Mouse (Mus musculus): ENCODE results near the gene Agpat1.

Gene Agpat1

GRCm38 (mm10) chr17:34604061-34604508 is at the start of gene Agpat1:
Agpat1 (plus strand) TSS chr17:34604262.
- DNase-seq (ENCODE audit: low spot score in 2 of 2) = peak; percentile 99

DNA sequence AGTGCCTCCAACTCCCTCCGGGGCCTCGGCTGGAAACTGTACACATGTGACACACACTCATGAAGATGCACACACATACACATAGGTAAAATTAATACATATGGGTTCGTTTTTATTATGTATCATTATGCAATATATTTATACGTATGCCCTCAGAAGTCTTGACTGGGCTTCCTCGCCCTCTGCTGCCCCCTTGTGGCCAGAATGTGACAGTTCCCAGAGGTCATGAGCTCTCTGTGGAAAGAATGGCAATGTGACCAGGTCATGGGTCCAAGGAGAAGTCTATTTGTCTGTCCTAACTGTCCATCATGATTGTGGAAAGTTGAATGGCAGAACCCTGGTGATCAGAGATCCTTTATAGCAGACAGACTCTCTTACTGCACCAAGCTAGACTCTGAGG is 48.6 kb upstream of the Agpat1 start:
- peak; percentile 61 to 85 for DNase-seq (ENCODE audit: low spot score in 2 of 2)

- DNase-seq (ENCODE audit: low spot score in 2 of 2) = no peak
Observed at GRCm38 (mm10) chr17:34556406-34556805, 47.7 kb upstream of the Agpat1 start.

DNA sequence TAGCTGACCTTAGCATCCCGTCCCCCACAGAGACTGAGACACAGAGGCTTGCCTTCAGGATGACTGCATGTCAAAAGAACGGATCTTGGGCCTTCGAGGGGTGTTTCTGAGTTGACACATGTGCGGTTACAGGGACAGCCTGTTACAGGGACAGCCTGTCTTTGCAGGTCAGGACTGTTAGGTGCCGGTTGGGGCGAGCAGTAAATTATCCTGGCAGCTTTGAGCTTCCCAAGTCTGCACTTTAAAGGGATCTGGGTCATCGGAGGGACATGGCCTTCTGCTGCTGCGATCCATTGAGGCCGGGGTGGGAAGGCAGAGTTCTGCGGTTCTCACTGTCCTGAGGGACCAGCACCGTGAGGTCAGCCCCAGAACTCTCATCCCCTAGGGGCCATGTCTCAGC is 46.7 kb upstream of the Agpat1 start:
- no peak for DNase-seq (ENCODE audit: low spot score in 2 of 2)

DNA sequence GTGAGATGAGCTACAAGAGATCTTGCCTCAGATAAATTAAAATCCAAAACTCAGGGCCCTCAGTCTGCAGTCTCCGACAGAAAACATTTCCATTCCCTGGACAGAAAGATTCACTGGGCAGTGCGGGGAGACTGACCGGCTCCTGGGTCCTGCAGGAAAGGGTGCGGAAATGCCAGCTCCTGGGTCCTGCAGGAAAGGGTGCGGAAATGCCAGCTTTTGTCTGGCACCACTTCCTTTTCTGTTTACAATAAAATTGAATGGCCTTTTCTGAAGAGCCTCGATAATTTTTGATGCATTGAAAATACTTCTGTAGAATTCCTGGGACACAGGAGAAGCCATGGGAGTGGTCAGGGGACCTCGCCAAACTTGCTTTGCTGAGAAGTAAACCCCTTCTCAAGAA is 44.9 kb upstream of the Agpat1 start:
- no peak for DNase-seq (ENCODE audit: low spot score in 2 of 2)

- no peak for DNase-seq (ENCODE audit: low spot score in 2 of 2)
Observed at GRCm38 (mm10) chr17:34559895-34560294, 44.2 kb upstream of the Agpat1 start.

GRCm38 (mm10) chr17:34560438-34560837 is 43.6 kb upstream of the Agpat1 start:
- no peak for DNase-seq (ENCODE audit: low spot score in 2 of 2)

GRCm38 (mm10) chr17:34561200-34561599 is 42.9 kb upstream of the Agpat1 start:
- no peak for DNase-seq (ENCODE audit: low spot score in 2 of 2)

GRCm38 (mm10) chr17:34562595-34562994 is 41.5 kb upstream of the Agpat1 start:
- no peak for DNase-seq (ENCODE audit: low spot score in 2 of 2)

DNA sequence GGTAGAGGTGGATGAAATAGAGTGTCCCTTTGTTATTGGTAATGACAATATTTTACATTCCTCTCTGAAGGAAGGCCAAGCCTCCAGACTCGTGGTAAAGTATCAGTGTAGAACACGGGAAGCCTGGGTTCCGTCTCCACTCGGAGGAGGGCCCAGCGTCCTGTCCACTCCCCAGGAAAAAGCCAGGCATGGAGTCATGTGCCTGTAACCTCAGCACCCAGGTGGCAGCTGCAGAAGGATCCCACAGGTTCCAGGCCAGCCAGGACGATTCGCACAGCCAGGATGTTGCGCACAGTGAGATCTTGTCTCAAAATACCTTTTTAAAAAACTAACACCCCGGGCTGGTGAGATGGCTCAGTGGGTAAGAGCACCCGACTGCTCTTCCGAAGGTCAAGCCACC is 40.7 kb upstream of the Agpat1 start:
- DNase-seq (ENCODE audit: low spot score in 2 of 2) = no peak

DNA sequence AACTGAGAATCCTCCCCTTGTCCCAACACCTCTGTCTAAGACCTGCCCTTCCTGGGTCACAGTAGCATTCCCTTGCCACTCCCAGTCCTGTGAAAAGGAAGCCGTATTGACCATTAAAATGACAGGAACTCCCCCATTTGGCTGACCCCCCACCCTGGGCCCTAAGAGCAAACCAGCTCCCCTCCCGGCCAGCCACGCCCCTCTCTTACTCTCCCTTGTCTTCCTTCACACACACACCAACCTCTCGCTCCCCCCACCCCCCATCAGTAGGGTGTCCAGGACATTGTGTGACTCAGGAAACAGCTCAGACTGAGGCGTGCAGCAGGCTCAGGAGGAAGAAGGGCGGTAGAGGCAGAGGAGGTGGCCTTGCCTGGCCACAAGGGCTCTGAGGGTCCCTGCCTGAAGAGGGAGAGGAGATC is 40.0 kb upstream of the Agpat1 start, which contains the start of gene Notch4:
TSS of gene Notch4 (plus strand) at position 266 of the 419 bp plus-strand sequence.
- DNase-seq (ENCODE audit: low spot score in 2 of 2) = no peak

GRCm38 (mm10) chr17:34564796-34565195 is 39.3 kb upstream of the Agpat1 start:
- DNase-seq (ENCODE audit: low spot score in 2 of 2) = no peak

DNA sequence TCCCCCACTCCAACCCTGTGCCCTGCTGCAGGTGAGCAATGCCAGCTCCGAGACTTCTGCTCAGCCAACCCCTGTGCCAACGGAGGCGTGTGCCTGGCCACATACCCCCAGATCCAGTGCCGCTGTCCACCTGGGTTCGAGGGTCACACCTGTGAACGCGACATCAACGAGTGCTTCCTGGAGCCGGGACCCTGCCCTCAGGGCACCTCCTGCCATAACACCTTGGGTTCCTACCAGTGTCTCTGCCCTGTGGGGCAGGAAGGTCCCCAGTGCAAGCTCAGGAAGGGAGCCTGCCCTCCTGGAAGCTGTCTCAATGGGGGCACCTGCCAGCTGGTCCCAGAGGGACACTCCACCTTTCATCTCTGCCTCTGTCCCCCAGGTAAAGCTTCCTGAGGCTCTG is 36.8 kb upstream of the Agpat1 start:
- no peak for DNase-seq (ENCODE audit: low spot score in 2 of 2)

DNA sequence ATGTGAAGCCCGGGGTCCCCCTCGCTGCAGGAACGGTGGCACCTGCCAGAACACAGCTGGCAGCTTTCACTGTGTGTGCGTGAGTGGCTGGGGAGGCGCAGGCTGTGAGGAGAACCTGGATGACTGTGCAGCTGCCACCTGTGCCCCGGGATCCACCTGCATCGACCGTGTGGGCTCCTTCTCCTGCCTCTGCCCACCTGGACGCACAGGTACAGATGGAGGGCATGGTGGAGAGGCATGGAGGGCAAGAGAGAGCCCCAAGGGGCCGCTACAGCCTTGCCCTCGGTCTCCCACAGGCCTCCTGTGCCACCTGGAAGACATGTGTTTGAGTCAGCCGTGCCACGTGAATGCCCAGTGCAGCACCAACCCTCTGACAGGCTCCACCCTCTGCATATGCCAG is 35.6 kb upstream of the Agpat1 start:
- no peak for DNase-seq (ENCODE audit: low spot score in 2 of 2)

DNA sequence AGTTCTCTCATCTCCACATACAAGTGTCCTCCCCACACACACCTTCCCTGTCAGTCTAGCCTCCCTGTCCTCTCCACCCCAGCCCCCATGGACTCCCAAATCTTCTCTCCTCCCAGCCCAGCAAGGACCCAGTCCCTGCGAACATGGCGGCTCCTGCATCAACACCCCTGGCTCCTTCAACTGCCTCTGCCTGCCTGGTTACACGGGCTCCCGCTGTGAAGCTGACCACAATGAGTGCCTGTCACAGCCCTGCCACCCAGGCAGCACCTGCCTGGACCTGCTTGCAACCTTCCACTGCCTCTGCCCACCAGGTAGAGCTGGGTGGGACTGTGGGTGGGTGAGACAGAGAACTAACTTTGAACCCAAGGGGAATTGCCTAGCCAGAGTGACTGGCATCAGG is 34.1 kb upstream of the Agpat1 start:
- DNase-seq (ENCODE audit: low spot score in 2 of 2) = no peak

DNA sequence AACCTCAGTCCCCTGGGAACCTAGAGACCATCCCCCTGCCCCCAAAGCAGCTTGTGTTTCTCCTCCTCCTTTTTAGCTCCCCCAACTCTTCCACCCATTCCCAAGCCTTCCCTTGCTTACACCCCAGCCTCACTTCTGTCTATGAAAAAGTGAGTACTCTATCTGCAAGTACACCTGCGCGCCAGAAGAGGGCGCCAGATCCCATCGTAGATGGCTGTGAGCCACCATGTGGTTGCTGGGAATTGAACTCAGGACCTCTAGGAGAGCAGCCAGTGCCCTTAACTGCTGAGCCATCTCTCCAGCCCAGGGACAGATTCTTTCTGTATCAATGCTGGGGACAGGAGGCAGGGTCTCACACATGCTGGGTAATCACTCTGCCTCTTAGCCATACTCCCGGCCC is 32.2 kb upstream of the Agpat1 start:
- DNase-seq (ENCODE audit: low spot score in 2 of 2) = no peak

- DNase-seq (ENCODE audit: low spot score in 2 of 2) = no peak
Observed at GRCm38 (mm10) chr17:34572361-34572760, 31.7 kb upstream of the Agpat1 start.

- DNase-seq (ENCODE audit: low spot score in 2 of 2) = no peak
Observed at GRCm38 (mm10) chr17:34576577-34576976, 27.5 kb upstream of the Agpat1 start.

GRCm38 (mm10) chr17:34578070-34578469 is 26.0 kb upstream of the Agpat1 start:
- no peak for DNase-seq (ENCODE audit: low spot score in 2 of 2)

DNA sequence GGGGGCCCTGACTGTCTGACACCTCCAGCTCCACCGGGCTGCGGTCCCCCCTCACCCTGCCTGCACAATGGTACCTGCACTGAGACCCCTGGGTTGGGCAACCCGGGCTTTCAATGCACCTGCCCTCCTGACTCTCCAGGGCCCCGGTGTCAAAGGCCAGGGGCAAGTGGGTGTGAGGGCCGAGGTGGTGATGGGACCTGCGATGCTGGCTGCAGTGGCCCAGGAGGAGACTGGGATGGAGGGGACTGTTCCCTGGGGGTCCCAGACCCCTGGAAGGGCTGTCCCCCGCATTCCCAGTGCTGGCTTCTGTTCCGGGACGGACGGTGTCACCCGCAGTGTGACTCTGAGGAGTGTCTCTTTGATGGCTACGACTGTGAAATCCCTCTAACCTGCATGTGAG is 21.5 kb upstream of the Agpat1 start:
- no peak for DNase-seq (ENCODE audit: low spot score in 2 of 2)

GRCm38 (mm10) chr17:34583397-34583796 is 20.7 kb upstream of the Agpat1 start:
- peak in 1 of 2 experiments; percentile 82 for DNase-seq (ENCODE audit: low spot score in 2 of 2)

DNA sequence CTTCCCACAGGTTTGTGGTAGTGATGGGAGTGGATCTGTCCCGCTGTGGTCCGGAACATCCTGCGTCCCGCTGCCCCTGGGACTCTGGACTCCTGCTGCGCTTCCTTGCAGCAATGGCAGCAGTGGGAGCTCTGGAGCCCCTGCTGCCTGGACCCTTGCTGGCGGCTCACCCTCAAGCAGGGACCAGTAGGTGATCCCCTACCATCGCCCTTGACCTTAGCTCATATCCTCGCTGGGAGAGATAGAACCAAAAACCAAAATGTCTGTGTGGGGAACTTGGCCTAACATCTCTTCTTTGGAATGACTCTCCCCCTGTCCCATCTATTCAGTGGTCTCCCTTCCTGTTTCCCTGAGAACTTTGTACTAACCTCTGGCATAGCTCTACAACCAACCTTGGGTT is 20.2 kb upstream of the Agpat1 start:
- DNase-seq (ENCODE audit: low spot score in 2 of 2) = no peak

DNA sequence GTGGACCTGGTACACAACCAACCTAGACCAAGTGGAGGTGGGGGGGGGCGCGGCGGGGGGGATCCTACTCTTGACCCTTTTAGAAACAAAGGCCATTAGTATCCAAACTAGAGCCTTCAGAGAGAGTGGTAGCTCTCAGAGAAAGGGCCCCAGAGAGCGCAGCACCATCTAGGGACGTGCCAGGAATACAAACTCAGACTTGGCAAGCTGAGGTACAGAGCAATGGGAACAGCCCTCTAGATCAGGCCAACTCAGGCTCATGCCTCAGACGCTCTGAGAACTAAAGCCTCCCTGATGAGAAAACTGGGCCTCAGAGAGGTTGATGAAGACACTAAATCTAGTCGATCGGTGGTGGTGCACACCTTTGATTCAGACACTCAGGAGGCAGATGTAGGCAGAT is 18.9 kb upstream of the Agpat1 start:
- DNase-seq (ENCODE audit: low spot score in 2 of 2) = no peak

Measured in urinary bladder, postnatal 4 days (tissue).